ENCODE assay signal across 19 mouse cellular contexts in the genomic region with DNA sequence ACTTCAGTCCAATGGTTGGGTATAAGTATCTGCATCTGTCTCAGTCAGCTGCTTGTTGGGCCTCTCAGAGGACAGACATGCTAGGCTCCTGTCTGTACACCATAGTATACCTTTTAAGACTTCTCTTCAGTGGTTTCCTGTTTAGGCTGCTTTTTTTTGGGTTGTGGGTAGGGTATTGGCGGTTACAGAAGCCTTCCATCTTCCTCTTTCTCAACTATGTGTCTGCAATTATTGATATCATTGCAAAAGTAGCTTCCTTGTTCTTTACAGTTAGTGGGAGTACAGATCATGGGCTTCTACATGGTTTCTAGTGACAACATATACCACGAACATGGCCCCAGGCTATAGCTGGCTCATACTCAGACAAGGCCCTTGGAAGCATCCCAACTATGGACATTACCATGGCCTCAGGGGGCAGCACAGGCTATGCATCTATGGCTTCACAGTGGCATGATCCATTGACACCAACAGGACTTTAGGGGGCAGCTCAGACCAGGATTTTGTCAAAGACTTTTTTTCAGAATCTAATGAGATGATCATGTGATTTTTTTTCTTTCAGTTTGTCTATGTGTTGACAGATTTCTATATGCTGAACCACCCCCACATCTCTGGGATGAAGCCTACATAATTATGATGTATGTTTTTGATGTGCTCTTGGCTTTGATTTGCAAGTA. TPM values are rescaled to one million over a fixed set of nuclear protein-coding genes. Genes with fewer than 3 reads are reported as not detected.
DNase-seq lines count a peak whose midpoint lies in the region; ATAC-seq and TF ChIP-seq lines count a peak whose summit lies in the region.
"Had no signal": no experiment of that assay in that cellular context is flagged by ENCODE, and none has a peak within 500 bp of the region (broad histone marks: within the 10 kb centered on the region; RNA-seq: fewer than 3 reads in every experiment).

No protein-coding gene starts in this region.

- H3K9ac ChIP-seq in heart, adult 2 months (ENCODE audit: low read depth, low read length) = no peak overlapping the region
- no peak overlapping the region for H3K9ac ChIP-seq in kidney, embryonic 14.5 days (ENCODE audit: low read depth, low read length)
- H3K9ac ChIP-seq: limb, embryonic 12.5 days had no signal

- TF ChIP-seq CTCF in heart, adult 2 months (IDR thresholded peaks at IDR 0.05) = peak; percentile 37; the same call in 1 of the 2 replicates

- H3K4me3 ChIP-seq in heart, adult 2 months = no peak overlapping the region
- H3K4me3 ChIP-seq in kidney, embryonic 14.5 days (ENCODE audit: low read length) = no peak overlapping the region
- H3K4me3 ChIP-seq: limb, embryonic 12.5 days had no signal

- TF ChIP-seq POLR2A in heart, adult 2 months (IDR thresholded peaks at IDR 0.05; ENCODE audit: insufficient read depth, low read depth, low read length) = no peak

- H3K36me3 ChIP-seq in heart, adult 2 months (ENCODE audit: control insufficient read depth, insufficient read depth, low read length) = no peaks in the 10 kb centered on the region
- H3K36me3 ChIP-seq in kidney, embryonic 14.5 days (ENCODE audit: control insufficient read depth, insufficient read depth, low read length) = no peaks in the 10 kb centered on the region
- H3K36me3 ChIP-seq: limb, embryonic 12.5 days had no signal

- no peaks in the 10 kb centered on the region; the same call in 1 of the 2 replicates for H3K4me1 ChIP-seq in heart, adult 2 months (ENCODE audit: control insufficient read depth, insufficient read depth, low read length)
- no peaks in the 10 kb centered on the region for H3K4me1 ChIP-seq in kidney, embryonic 14.5 days (ENCODE audit: control insufficient read depth, insufficient read depth, low read length)
- H3K4me1 ChIP-seq: limb, embryonic 12.5 days had no signal

- no peak overlapping the region for H3K27ac ChIP-seq in heart, adult 2 months
- H3K27ac ChIP-seq in kidney, embryonic 14.5 days (ENCODE audit: low read depth, low read length) = no peak overlapping the region
- H3K27ac ChIP-seq: limb, embryonic 12.5 days; macrophage had no signal

- peak; percentile 96 for ATAC-seq in megakaryocyte, adult 5-6 weeks (ENCODE audit: poor library complexity, severe bottlenecking)
- ATAC-seq in kidney, embryonic 14.5 days (ENCODE audit: low FRiP score, low TSS enrichment) = no peak
- ATAC-seq: forebrain, embryonic 16.5 days had no signal

- 71% methylated on average over 2 of the region's 2 CpGs for WGBS in heart, adult 2 months
- WGBS in kidney, embryonic 14.5 days = 83% methylated on average over 2 of the region's 2 CpGs

- H3K4me2 ChIP-seq in kidney, embryonic 14.5 days (replicated peaks; ENCODE audit: low read depth, low read length) = no peak overlapping the region
- H3K4me2 ChIP-seq: limb, embryonic 12.5 days had no signal

- no peaks in the 10 kb centered on the region for H3K79me2 ChIP-seq in heart, adult 2 months (replicated peaks; ENCODE audit: control insufficient read depth, insufficient read depth, low read length)

- no peaks in the 10 kb centered on the region for H3K27me3 ChIP-seq in heart, adult 2 months (ENCODE audit: control insufficient read depth, insufficient read depth, low read length)
- no peaks in the 10 kb centered on the region for H3K27me3 ChIP-seq in kidney, embryonic 14.5 days (ENCODE audit: control insufficient read depth, insufficient read depth, low read length)
- H3K27me3 ChIP-seq: limb, embryonic 12.5 days had no signal

- DNase-seq in heart, adult 2 months = no peak
- DNase-seq in heart, adult 18-20 months = no peak
- DNase-seq in 3T3-L1 (ENCODE audit: low read depth, low spot score) (peak; percentile 59), NIH3T3 (ENCODE audit: low read depth) (peak; percentile 21)
- DNase-seq in layer of hippocampus, adult 9-10 months (ENCODE audit: low spot score) = no peak
- no peak for DNase-seq in gastrocnemius, adult 18-20 months (ENCODE audit: low spot score)
- DNase-seq: adrenal gland, postnatal 36 days; cerebellum, adult 11 months; kidney, postnatal 14 days; layer of hippocampus, postnatal 36 days; right cerebral cortex, postnatal 4 days had no signal

- TF ChIP-seq EP300 in heart, adult 2 months (IDR thresholded peaks at IDR 0.05; ENCODE audit: insufficient read depth, low read depth, low read length) = no peak

- H3K9me3 ChIP-seq in kidney, embryonic 14.5 days (ENCODE audit: control insufficient read depth, low read length) = no peaks in the 10 kb centered on the region
- H3K9me3 ChIP-seq: limb, embryonic 12.5 days had no signal

- intact Hi-C loops in heart, adult 2 months (cut with DNase I) = no loop called here

RNA-seq across cellular contexts. Expression of a gene that starts 15.6 kb away (rescaled TPM):
- 1 to 10 TPM; 2.2 to 2.4 TPM for total RNA-seq in heart, adult 2 months (2021)
- 1.1 and 1.7 TPM in 2 replicates for polyA plus RNA-seq in heart, adult 2 months (2012; rRNA removed)
- total RNA-seq in heart, adult 18-20 months (2021) = 1 to 10 TPM; 2.0 to 2.1 TPM
- total RNA-seq in megakaryocyte, adult 5-6 weeks (2015) = 81.1 and 96.0 TPM in 2 replicates
- 52.4 and 55.6 TPM in 2 replicates for total RNA-seq in megakaryocyte, adult 5-6 weeks (2017)
- not detected in 2 replicates for polyA plus RNA-seq in kidney, embryonic 14.5 days (2014; fragmentation: Nextera tagmentation; extraction: Ambion mirVana)
- under 1 TPM; 0.69 to 0.84 TPM for total RNA-seq in gastrocnemius, adult 18-20 months (2021)
- total RNA-seq: layer of hippocampus, postnatal 36 days had no signal
- polyA plus RNA-seq: C2C12; forebrain, embryonic 16.5 days; heart, postnatal 0 days; limb, embryonic 12.5 days had no signal

RNA-seq across cellular contexts. Expression of a gene that starts 47.5 kb away (rescaled TPM):
- total RNA-seq in heart, adult 2 months (2021) = not detected
- polyA plus RNA-seq in heart, adult 2 months (2012; rRNA removed) = not detected in 2 replicates
- not detected for total RNA-seq in heart, adult 18-20 months (2021)
- total RNA-seq in megakaryocyte, adult 5-6 weeks (2015) = not detected in 2 replicates
- not detected in 2 replicates for total RNA-seq in megakaryocyte, adult 5-6 weeks (2017)
- not detected in 2 replicates for polyA plus RNA-seq in kidney, embryonic 14.5 days (2014; fragmentation: Nextera tagmentation; extraction: Ambion mirVana)
- total RNA-seq in gastrocnemius, adult 18-20 months (2021) = not detected
- total RNA-seq: adrenal gland, postnatal 36 days; gastrocnemius, postnatal 4 days; layer of hippocampus, postnatal 36 days had no signal
- polyA plus RNA-seq: C2C12; forebrain, embryonic 16.5 days; heart, postnatal 0 days; limb, embryonic 12.5 days; macrophage had no signal

Comparison
In these comparisons a context has a peak if more than half of its experiments do, and no peak if none do; other contexts are left out.
1. DNase-seq: peak in 3T3-L1 (single experiment) and NIH3T3 (single experiment); none in heart, adult 2 months (0 of 2), heart, adult 18-20 months (0 of 2), layer of hippocampus, adult 9-10 months (single experiment) and gastrocnemius, adult 18-20 months (single experiment).
2. RNA of a gene that starts 15.6 kb away (total RNA-seq): 52.4 to 96.0 TPM in megakaryocyte, adult 5-6 weeks; 2.2 to 2.4 TPM in heart, adult 2 months, 2.0 to 2.1 TPM in heart, adult 18-20 months and 0.69 to 0.84 TPM in gastrocnemius, adult 18-20 months; every median in the first group is over 10 times any median in the second.